Mouse (Mus musculus) lung, adult 2 months (tissue): ENCODE data around the gene Mtx1. TPM values are rescaled to one million over a fixed set of nuclear protein-coding genes. Genes with fewer than 3 reads are reported as not detected.

Source experiments
- DNase-seq: peaks from one replicate; pipeline ENCODE4 v3.0.0; 2022
- H3K4me1 ChIP-seq: fragments of 200-500 bp; 2 replicates; pipeline ENCODE4 v1.6.1; 2011; ENCODE audit warnings: low read length; ENCODE audit not compliant: control insufficient read depth, insufficient read depth
- H3K4me3 ChIP-seq: fragments of 200-500 bp; replicated peaks from 2 replicates; pipeline ENCODE3; 2011; ENCODE audit warnings: low read depth, mild to moderate bottlenecking, control low read depth, low read length; ENCODE audit errors: extremely low read depth
- CTCF ChIP-seq: fragments of 200-500 bp; IDR thresholded peaks from 2 replicates; pipeline ENCODE4 v1.5.1; 2011; ENCODE audit warnings: mild to moderate bottlenecking, low read length, control low read depth; ENCODE audit not compliant: insufficient read depth
- POLR2A ChIP-seq: fragments of 200-500 bp; IDR thresholded peaks from 2 replicates; pipeline ENCODE4 v1.6.1; 2011; ENCODE audit warnings: low read depth, mild to moderate bottlenecking, control low read depth, low read length, borderline replicate concordance; ENCODE audit errors: extremely low read depth
- WGBS: fragments of 180-500 bp; shearing (Covaris S2); methylation state at CpG from one replicate; pipeline ENCODE4 v1.1.7; 2018; 5-methylcytosine and 5-hydroxymethylcytosine counted together
- polyA plus RNA-seq: library from polyadenylated mRNA; depleted of rRNA; stranded (reverse); fragments of >200 nt; gene quantifications from 2 replicates; pipeline ENCODE4 v1.2.3, GENCODE M21; 2012

The Mtx1 gene
- polyA plus RNA-seq, 1 experiment = 107 TPM

DNA sequence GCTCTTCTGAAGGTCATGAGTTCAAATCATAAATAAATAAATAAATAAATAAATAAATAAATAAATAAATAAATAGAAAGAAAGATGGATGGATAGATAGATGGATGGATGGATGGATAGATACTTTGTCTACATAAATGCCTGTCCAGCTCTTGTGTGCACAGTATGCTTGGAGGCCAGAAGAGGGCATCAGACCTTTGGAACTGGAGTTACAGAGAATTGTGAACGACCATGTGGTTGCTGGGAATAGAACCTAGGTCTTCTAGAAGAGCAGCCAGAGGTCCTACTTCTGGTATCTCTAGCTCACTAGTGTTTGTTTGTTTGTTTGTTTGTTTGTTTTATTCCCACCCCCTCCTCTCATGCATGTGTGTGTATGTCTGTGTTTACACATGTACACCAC is 33.5 kb downstream of the Mtx1 start:
- Histone ChIP-seq H3K4me3 (no peak overlapping the region), H3K4me1 (peaks cover 3% of the 10 kb centered on the region; the same call in 1 of the 2 replicates)
- 48% methylated on average over 1 of the region's 1 CpGs for WGBS
- no peak for DNase-seq
- TF ChIP-seq CTCF (no peak), POLR2A (no peak)

- Histone ChIP-seq H3K4me1 (no peaks in the 10 kb centered on the region), H3K4me3 (no peak overlapping the region)
- 70% methylated on average over 8 of the region's 8 CpGs for WGBS
- DNase-seq = no peak
- TF ChIP-seq POLR2A = no peak
- TF ChIP-seq CTCF = no peak
Observed at GRCm38 (mm10) chr3:89190436-89190835, 36.5 kb downstream of the Mtx1 start.

DNA sequence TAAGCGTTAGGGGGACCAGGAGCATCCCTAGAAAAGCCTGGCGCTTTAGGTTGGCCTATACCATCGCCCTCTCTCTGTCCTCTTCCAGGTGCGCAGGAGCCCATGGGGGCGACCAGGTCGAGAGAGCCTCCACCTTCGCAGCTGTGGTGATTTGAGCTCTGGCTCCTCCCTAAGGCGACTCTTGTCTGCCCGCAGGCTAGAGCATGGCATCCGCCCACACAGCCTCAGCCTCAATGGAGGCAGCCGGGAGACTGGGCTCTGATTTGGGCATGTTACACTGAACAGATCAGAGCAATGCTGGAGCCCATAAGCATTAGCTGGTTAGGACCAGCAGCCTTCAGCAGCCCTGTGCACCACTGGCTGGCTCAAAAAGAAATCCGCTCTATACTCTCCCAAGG is 38.4 kb downstream of the Mtx1 start:
- Histone ChIP-seq H3K4me3 (no peak overlapping the region), H3K4me1 (0 out of 2 replicates have a peak, but pooled peaks cover 2% of the 10 kb centered on the region)
- WGBS = 69% methylated on average over 12 of the region's 12 CpGs
- no peak for TF ChIP-seq CTCF
- TF ChIP-seq POLR2A = no peak
- no peak for DNase-seq

DNA sequence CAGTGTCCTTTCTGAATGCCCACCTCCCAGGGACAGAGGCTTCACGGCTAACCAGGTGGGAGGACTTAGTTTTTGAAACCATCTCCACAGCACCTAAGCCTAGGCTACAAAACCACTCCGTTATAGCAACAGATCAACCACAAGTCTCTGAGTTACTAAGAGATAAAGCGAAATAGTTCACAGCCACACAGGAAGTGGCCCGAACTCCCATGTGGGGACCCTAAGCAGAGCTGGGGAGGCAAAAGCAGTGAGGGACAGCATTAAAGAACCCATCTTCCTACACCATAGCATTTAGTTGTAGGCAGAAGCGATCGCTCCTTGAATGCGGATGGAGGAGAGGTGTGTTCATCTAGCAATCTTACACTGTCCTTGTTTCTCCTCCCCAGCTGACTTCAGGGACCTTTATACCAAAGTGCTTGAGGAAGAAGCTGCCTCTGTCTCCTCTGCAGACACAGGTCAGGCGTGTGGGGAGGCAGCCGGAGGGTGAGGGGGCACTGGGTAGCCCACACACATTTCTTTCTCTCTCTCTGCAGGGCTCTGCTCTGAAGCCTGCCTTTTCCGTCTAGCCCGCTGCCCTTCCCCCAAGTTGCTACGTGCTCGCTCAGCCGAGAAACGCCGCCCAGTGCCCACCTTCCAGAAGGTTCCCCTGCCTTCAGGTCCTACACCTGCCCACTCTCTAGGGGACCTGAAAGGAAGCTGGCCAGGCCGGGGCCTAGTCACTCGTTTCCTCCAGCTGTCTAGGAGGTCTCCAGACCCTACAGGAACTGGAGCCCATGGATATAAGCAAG is 39.0 kb downstream of the Mtx1 start:
- WGBS = 81% methylated on average over 18 of the region's 18 CpGs

GRCm38 (mm10) chr3:89187197-89187596 is 39.7 kb downstream of the Mtx1 start:
- Histone ChIP-seq H3K4me3 (no peak overlapping the region), H3K4me1 (peaks cover 7% of the 10 kb centered on the region; the same call in 1 of the 2 replicates)
- 59% methylated on average over 21 of the region's 23 CpGs for WGBS
- DNase-seq = no peak
- TF ChIP-seq POLR2A = no peak
- no peak for TF ChIP-seq CTCF

More for the DNA sequence above, 39.0 kb downstream of the Mtx1 start:
- TF ChIP-seq POLR2A = no peak
- no peak for TF ChIP-seq CTCF
- Histone ChIP-seq H3K4me1 (0 out of 2 replicates have a peak, but pooled peaks cover 4% of the 10 kb centered on the region), H3K4me3 (no peak overlapping the region)
- DNase-seq = no peak

DNA sequence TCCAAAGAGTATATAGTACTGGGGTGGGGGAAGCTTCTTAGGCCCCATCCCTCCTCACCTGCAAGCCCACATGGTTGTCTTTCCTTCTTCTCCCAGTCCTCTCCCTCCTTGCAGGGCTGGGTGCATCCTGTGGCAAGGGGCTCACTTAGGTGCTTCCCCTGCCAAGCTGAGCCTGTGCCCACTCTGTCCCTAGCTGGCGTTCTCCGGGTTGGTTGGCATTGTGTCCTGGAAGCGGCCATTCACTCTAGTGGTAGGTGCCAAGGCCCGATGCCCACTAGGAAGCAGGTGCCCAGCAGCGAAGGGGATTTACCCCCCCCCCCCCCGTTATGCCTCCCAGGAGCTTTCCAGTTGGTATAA is 43.0 kb downstream of the Mtx1 start:
- TF ChIP-seq CTCF (no peak), POLR2A (no peak)
- DNase-seq = no peak
- no peak overlapping the region for H3K4me3 ChIP-seq
- peaks cover 7% of the 10 kb centered on the region; the same call in 1 of the 2 replicates for H3K4me1 ChIP-seq
- 81% methylated on average over 5 of the region's 6 CpGs for WGBS

GRCm38 (mm10) chr3:89183058-89183958 is 43.6 kb downstream of the Mtx1 start, which contains the start of gene Fam189b:
Gene Fam189b (plus strand): TSS chr3:89183143.
- H3K4me1 ChIP-seq = peaks cover 9% of the 10 kb centered on the region
- DNase-seq = peak; percentile 75
- 9% methylated on average over 39 of the region's 39 CpGs for WGBS
- no peak for TF ChIP-seq CTCF
- TF ChIP-seq POLR2A = peak; percentile 75; the same call in 1 of the 2 replicates
- peak within 1 kb of the TSS; percentile 86 for H3K4me3 ChIP-seq

- 25% methylated on average over 7 of the region's 7 CpGs for WGBS
- Histone ChIP-seq H3K4me1 (peaks cover 14% of the 10 kb centered on the region), H3K4me3 (no peak overlapping the region)
- TF ChIP-seq CTCF = no peak
- no peak for TF ChIP-seq POLR2A
- DNase-seq = no peak
Observed at GRCm38 (mm10) chr3:89182531-89183057, 44.3 kb downstream of the Mtx1 start.
